Mouse (Mus musculus): ENCODE measurements around the gene Gm4981.

DNA sequence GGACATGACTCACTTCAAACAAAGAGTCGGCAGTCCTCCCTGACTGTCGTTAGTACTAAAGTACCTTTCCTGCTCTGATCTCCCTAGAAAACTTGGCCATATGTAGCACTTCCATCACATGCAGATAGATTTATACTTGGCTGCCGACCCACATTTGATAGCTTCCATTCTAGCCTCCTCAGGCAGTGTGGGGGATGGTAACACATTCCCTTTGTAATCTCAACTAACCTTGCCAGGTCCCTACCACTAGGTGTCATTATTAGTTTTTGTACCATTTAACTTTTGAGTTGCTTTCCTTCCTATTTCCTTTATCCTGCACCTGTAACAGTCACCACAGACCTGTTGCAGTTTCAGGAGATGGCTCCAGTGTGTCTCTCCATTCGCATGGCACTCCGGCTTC, 22.0 kb upstream of the Gm4981 start:
- TF ChIP-seq POLR2A (IDR thresholded peaks at IDR 0.05; ENCODE audit: low read depth, low read length): no peak
- TF ChIP-seq CTCF (IDR thresholded peaks at IDR 0.05; ENCODE audit: extremely low read depth, insufficient read depth, insufficient read length, insufficient replicate concordance): no peak
